Mouse (Mus musculus) thymus, adult 2 months (tissue): Measurements from ENCODE around the gene Plxdc2.

Experiments
- CTCF ChIP-seq: fragments of 200-500 bp; IDR thresholded peaks from 2 replicates; pipeline ENCODE4 v1.5.1; 2012; ENCODE audit warnings: mild to moderate bottlenecking, control low read depth, low read length, moderate library complexity, borderline replicate concordance; ENCODE audit not compliant: control insufficient read depth, poor library complexity, insufficient read depth; ENCODE audit errors: extremely low read depth
- POLR2A ChIP-seq: fragments of 200-500 bp; IDR thresholded peaks from 2 replicates; pipeline ENCODE4 v1.6.1; 2012; ENCODE audit warnings: mild to moderate bottlenecking, low read length, control low read depth, moderate library complexity; ENCODE audit not compliant: control insufficient read depth, poor library complexity, insufficient read depth; ENCODE audit errors: extremely low read depth

DNA sequence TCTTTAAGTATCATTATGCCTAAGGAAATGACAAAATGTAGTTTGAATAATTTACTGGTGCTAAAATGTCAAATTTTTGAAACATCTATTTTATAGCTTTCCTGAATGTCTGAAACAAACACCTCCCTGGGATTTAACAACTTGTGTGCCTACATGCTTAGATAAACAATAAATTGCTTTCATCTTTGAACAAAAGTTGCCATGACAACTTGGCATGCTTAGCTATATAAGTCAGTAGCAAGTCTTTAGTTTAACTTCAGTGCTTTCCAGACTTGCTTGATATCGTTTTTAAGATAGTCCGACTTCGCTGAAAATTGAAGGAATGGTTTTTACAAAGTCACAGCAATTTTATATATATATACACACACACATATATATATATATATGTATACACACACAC, 189.1 kb downstream of the Plxdc2 start:
- TF ChIP-seq CTCF (no peak), POLR2A (no peak)
